Mouse (Mus musculus) megakaryocyte progenitor cell, adult 5-6 weeks (primary cell): ENCODE data around the gene Pde1c. TPM values are rescaled to one million over a fixed set of nuclear protein-coding genes. Genes with fewer than 3 reads are reported as not detected.
"Not testable (repeated sequence)": the region's sequence is repeated elsewhere in the genome, so short reads cannot be mapped to it uniquely, and the experiment has no call there.

Experiments used
- ATAC-seq: replicated peaks from 2 replicates; pipeline ENCODE4 v1.8.0; 2016; ENCODE audit warnings: mild to moderate bottlenecking, moderate TSS enrichment, inconsistent platforms; ENCODE audit not compliant: poor library complexity
- total RNA-seq, 2 experiments: library from RNA; stranded (forward) in 1 of 2; stranded (reverse) in 1 of 2; fragments of 157-497, 149-512 nt in 1 of 2; fragments of 200-1000 nt in 1 of 2; gene quantifications; 2 replicates each; pipeline versions ENCODE4 v1.2.3 to v1.2.4; 2015 to 2017

Gene Pde1c
- 0.29 and 0.39 TPM in 2 replicates for total RNA-seq (2015)
- 0.71 TPM in 1 of 2 replicates, not detected in the other for total RNA-seq (2017)

DNA sequence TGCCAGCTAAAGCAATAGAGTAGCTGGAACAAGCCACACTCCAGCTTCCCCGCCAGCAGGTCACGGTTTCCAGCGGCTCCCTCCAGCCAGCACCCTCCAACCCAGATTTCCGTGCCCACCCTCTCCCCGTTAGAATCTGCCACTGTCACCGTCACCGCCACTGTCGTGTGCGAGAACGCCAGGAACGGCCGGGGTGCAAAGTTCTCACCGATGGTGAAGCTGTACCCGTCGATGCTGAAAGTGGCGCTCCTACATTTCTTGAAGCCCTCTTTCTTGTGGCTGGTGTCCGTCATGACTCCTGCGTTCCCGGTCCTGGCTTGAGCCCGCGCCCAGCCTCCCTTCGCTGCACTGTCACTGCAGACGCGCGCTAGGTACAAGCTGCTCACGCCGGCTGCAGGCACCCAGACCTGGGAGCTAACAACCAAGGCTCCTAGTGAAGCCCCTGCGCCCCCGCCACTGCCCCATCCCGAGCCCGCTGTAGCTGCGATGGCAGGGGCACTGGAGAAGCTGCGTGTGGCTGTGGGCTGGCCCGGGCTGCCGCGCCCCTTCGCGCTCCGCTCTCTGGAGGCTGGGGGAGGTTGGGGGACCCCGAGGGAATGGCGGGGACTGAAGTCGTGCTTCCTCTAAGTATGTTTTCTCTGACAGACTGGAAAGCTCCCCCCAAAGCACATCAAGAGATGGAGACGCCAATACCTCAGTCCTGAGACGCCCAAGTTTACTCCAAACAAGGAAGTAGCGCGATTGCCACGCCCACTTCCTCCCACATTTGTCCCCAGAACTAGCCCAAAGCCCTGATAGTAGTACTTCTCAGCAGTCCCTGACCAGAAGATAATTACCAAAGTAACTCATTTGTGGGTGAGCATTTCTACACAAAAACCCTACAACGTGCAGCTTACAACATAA lies at the start of gene Pde1c:
TSS of gene Pde1c (minus strand) at position 634 of the 903 bp plus-strand sequence.
- ATAC-seq: peak; percentile 92

DNA sequence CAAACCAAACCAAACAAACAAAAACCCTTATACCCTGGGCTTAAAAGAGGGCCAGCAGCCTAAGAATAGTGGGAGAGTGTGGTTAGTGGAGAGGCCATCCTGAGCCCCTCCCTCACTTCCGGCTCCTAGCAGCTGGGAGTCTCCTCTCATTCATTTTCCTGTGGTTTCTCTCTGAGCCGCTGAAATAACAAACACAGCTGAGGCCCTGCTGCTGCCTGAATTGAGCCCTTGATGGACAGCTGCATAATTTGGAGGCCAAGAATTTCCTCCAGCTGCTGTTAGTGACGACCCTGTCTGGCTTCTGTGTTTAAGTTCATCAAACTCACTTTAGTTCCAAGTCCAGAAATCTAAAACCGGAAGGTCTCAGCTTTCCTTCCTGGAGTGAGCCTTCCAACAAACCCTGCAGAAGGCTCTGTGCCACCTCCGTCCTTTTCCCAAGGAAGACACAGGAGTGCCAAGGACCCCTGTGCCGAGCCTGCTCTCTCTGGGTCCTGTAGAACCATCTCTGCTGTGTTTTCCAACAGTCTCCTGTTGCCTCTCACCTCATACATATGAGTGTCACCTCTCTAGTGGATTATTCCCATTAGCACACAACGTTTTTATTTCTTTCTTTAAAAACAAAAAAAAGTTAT lies 48.2 kb upstream of the Pde1c start:
- ATAC-seq: peak; percentile 65

DNA sequence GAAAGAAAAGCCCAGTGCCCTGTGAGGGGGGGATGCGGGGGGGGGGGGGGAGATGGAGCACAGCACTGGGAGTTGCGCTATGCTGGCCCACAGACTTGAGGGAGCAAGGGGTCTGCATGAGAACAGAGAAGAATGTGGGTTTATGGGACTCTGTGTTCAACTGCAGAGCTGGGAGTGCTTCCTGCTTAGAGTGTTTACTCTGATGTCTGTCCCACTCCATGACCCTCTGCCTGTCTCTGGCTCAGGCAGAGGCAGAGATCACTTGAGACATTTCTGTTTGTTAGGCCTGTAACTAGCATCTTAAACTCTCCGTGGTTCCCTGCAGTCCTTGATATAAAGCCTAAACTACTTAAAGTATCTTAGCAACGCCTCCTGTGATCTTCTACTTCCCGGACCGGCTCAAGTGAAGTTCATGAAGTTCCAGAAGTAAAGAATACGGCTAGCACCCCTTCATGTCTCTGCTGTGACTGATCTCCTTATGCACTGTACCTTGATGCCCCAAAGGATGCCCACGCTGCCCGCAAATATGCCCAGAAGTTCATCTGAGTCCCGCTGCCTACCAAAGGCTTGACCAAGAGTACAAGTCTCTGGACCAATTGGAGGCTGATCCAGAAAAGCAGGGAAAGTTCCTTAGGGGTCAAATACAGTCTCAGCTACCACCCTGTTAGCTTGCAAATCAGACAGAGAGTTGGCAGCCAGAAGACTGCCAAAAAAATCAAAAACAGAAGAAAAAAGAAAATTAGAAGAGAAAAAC lies 47.5 kb upstream of the Pde1c start:
- no peak for ATAC-seq

DNA sequence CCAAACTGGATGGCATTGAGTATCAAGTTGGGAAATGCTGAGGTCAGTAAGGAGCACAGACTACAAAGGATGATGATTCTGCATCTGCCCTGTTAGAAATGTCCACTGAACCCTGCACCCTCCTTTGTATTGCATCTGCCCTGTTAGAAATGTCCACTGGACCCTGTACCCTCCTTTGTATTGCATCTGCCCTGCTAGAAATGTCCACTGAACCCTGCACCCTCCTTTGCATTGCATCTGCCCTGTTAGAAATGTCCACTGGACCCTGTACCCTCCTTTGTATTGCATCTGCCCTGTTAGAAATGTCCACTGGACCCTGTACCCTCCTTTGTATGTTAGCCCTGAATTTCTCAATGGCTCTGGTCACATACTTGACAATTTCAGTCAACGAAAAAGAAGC lies 40.6 kb upstream of the Pde1c start:
- not testable (repeated sequence) for ATAC-seq

DNA sequence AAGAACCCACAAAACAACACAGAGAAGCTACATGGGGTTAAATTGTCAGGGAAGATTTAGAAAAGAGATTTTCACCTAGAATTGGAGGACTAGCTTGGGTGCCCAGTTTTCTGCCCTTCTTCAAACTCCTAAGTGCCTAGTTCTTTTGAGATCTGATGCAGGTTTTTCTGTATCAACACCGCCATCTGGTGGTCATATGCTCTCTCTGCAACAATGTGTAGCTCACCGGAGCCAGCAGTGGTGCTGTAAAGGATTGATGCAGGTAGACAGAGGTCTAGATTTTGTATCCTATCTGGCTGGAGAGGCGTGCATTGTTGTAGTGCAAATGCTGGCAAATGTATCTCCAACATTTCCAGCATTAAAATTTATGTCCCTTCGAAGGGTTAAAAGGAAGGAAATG lies 39.4 kb upstream of the Pde1c start:
- ATAC-seq: peak; percentile 92

DNA sequence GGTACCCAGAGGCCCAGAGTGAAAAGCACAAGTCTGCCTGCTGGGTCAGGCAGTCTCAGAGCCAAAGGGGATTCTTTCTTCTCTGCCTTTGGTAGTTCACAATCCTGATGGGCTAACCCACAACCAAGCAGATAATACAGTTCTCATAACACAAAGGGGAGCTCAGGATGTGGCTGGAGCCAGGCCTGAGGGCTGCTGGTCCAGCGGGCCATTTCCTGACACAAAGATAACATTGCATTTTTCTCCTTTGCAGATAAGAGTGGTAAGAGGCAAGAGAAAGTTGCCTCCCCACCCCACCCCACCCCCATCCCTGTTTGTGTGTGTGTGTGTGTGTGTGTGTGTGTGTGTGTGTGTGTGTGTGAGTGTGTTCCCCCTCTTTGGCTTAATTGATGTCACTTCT lies 10.7 kb upstream of the Pde1c start:
- ATAC-seq: no peak

DNA sequence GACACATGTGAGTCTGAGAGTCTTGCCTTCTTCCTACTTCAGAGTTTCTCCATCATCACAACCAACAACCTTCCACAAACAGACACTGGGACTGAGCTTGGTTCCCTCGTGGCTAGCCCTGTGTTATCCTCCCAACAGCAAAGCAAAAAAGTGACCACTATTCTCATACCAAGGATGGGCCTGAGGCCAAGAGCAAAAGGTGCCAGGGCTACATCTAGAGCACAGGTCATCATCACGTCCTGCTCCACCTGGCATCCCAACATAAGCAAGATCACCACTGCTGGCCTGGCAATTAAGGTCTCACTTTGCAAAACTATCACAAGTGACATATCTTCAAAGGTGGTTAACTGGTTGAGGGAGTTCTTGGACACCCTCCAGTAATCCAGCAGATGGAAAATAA lies 8.0 kb downstream of the Pde1c start:
- ATAC-seq: no peak

DNA sequence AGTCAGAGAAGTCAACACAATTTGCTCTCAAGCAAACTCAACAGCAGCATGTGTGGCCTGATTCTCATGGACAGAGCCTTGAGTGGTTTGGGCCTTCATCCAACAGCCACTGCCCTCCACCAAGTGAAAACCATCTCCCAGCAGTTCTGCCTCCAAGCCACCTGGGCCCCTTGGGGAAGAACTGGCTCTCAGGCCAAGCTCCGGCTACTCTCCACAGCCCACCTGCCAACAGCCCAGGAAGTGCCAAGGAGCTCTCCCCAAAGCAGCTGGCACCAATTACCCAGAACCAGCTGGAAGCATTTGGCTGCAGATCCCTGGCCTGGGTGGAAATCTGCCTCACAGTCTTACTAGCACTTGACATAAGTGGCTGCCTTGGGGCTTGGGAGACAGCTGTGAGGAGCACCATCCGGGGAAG lies 8.4 kb downstream of the Pde1c start:
- no peak for ATAC-seq

DNA sequence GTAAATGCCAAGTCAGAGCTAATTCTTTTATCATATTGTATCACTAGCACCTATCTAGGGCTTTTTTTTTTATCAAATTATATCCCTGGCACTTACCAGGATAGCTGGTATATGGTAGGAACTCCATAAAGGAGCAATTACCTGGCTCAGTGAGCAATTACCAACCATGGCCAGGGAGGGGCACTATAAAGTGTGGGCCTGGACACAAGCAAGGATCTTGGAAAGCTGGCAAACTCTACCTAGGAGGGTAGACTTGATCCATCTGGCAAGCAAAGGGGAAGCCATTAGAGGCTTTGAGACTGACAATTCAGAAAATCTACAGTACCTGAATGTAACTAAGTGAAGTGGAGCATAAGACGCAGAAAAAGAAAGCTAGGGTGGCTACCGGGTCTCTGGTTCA lies 10.2 kb downstream of the Pde1c start:
- no peak for ATAC-seq

DNA sequence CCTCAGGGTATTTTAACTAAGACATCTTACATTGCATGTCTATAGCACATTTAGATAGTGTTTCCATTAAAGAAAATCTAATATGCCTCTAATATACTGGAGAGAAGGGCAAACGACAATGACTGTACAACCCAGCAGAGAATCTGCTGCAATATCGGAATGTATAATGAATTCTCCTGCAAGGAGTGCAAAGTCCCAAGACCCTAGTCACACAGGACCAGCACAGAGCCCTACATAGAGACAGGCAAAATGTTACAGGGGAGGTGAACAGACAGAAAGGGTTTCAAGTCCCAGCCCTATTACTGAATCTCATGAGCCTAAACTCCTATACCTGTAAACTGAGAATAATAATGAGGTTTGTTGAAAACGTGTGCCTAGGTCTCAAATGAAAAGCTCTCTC lies 13.1 kb downstream of the Pde1c start:
- no peak for ATAC-seq

DNA sequence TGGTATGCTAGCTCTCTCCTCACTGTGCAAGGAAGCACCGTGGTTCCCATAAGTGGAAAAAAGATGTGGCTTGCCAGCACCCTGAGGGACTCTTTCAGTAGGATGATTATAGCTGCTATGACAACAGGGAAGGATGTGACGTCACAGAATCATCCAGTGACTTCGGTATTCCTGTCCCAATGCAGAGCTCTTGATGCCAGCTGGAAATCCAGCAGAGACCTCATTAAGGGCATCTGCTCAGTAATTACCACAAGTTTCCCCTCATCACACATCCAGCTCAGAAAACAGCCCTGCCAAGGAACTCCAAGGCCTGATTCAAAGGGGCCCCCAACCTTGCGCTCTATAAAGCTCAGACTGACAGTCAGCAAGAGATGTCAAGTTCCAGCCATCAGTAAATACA lies 13.5 kb downstream of the Pde1c start:
- no peak for ATAC-seq

DNA sequence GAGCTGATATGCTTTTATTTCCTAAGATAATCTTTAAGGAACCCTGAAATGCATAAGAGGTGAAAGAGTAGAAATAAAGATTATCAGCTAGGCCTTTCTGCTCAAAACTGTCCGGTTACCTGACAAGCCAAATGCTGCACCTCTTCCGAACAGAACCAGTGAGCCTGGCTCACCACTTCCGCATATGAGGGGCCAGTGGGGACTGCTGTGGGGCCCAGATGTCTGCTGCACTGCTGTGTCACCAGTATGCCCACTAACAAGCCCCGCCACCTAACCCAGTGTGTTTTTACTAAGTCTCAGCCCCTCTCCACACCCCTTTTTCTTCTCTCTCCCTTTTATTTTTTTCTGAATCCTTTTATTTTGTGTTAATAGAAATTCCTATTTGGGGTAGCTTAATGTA lies 17.9 kb downstream of the Pde1c start:
- ATAC-seq: peak; percentile 58; the same call in 1 of the 2 replicates

DNA sequence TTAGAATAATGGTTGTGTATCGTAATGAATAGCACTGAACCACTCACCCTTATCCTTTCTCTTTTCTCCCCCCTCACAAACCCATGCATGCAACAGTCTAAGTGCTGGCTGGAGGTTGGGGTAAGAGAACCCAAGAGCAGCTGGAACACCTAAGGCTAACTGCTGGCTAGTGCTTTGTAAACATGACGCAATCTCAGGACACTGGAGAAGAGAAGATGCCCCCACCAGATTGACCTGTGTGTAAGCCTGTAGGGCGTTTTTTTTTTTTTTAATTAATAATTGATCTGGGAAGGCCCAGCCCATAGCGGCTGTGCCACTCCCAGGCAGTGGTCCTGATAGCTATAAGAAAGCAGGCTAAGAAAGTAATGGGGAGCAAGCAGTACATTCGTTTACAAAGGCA lies 28.7 kb downstream of the Pde1c start:
- no peak for ATAC-seq

DNA sequence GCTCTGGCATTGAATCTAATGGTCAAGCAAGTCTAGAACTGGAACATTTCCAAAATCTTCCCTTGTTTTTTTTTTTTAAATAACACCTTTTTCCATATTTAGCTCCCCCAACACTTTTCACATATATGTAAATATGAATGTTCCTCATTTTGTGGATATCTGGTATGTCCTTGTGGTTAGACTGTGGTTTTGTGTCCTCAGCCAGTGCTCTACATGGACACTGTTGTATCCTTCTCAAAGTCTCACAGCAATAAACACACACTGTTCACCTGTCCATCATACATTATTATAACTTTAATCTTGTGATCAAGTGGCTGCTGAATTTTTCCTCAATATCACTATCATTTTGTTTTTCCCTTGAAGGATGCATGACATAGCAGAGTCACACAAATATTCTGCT lies 34.2 kb downstream of the Pde1c start:
- ATAC-seq: 0 out of 2 replicates have a peak, but pooled peaks have one; percentile 37

DNA sequence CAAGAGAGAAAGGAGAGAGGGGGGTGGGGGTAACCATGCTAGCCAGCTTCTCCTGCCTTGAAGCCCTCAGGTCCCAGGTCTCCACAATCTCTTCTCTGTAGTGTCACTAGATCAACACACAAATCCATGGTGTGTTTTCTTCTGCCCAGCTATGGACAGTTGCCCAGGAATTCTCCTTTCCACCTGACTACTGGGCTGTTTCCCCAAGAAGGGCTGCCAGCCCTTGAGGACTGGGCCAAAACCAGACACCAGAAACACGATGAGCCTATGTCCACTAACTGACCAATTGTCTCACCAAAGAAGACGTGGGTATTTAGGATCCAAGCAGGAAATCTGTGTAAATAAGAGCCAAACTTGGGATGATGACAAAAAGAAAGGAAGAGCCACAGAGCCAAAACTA lies 36.6 kb downstream of the Pde1c start:
- no peak for ATAC-seq

DNA sequence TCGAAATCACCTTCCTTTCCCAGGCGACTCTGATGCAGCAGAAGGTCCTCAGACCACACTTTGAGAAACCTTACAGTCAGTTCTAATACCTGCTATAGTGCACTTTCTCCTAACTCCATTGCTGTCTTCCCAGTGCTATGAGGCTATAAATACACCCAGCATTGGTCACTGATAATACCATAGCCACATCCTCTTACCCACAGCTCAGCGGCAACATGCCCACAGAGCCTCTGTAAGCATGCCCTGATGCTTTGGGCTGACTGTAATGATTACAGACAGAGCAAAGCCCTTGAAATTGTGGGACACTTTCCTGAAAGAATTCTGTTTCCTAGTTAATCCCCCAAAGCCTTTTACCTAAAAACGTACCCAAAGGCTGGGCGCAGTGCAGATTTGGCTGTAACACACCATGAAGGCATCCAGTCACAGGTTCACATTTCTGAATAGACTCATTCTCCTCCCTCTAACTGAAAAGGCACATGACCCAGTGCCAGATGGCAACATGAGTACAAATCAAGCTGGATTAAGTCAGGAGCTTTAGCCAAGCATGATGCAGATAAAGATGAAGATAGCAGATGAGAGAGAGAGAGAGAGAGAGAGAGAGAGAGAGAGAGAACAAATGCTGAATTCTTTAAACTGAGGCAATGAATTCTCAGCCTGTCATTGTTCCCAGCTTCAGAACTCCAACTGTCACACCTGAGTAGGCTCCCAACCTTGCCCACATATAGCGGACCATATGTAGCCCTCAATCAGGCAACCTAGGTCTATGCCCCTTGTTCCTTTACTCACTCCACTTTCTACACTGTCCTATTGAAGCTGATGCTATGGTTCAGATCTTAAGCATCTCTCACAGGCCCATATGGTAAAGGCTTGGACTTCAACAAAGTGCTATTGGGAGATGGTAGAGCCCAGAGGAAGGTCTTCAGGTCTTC lies 44.7 kb downstream of the Pde1c start:
- 0 out of 2 replicates have a peak, but pooled peaks have one; percentile 39 for ATAC-seq

DNA sequence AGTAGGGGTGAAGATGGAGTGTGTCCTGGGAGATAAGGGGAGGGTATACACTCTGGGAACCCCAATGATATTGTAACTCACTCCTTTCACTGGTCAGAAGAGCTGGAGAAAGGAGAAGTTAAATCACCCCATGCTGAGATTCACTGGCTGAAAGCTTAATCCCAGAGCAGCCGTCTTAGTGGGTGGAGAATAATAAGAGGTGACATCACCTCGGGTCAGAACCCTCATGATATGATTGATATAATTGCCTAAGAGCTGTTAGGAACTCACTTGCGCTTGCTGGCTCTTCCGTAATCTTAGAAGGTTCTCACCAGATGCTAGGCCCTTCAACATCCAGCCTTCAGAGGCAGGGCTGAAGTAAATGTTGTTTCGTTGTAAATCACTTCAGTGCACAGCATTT lies 79.7 kb downstream of the Pde1c start:
- ATAC-seq: no peak

DNA sequence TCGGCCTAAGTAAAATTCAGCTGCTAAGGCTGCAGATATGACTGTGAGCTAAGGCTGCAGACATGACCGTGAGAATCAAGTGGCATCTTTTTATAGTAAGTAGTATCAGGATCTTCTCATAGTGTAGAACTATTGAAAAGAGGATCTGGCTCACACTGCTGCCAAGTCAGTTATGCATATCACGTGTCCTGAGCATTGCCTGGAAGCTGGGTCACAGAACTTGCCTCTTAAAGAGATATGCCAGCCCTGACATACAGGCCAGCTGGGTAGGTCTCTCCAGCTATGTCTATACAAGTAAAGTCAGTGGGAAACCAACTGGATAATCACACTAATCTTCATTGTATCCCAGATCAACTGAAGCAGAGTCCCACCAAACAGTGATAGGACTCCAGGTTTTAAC lies 83.8 kb downstream of the Pde1c start:
- no peak for ATAC-seq

DNA sequence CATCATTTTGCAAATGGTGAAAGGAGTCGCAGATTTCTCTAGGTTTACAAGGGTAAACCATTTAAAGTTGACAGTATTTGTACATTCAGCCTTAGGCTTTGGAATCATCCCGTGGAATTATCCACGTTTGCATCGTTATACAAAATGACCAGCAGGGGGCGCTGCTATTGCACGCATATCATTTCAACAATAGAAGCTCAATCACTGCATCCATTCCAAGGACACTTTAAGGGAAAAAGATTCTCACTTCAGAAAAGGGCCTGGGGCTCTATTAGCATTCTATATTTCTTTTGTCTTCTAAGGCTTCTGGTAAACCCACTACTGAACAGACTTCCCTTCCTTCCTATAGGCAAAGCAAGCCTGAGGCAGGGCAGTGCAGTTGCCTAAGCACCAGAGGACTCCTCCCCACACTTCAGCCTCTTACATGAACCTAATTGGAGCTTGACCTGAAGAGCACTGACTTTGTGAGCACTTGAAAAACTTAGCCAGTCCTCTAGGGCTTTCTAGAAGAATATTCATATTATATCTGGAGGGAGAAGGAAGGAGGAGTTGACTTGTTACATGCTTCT lies 87.9 kb downstream of the Pde1c start:
- peak; percentile 70 for ATAC-seq

DNA sequence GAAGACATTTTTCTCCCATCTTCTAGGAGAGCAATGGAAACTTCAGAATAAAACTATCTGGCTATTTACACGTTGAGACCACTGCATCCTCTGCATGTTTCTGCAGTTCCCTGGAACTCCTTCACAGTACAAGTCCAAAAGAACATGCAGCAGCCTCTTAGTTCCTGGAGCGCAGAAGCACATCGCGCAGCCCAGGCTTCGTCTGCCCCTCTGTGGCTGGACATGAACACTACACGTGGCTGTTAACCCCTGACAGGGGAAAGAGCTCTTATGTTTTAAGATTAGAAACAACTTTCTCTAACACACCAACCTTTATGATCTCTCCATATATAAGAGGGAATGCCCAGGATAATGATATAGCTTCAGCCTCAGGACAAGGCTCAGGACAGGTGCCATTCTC lies 92.3 kb downstream of the Pde1c start:
- ATAC-seq: peak; percentile 61; the same call in 1 of the 2 replicates
